ENCODE assay signal across 8 mouse cellular contexts in genomic region chr13:23519416-23519815, GRCm38 (mm10). TPM values are rescaled to one million over a fixed set of nuclear protein-coding genes. Genes with fewer than 3 reads are reported as not detected.
DNase-seq lines count a peak whose midpoint lies in the region; ATAC-seq and TF ChIP-seq lines count a peak whose summit lies in the region.

No protein-coding gene starts in this region.

- peak overlapping the region; percentile 78 for H3K4me2 ChIP-seq in hindbrain, embryonic 16.5 days (ENCODE audit: low read length)

- intact Hi-C loops in gastrocnemius, adult 2 months (cut with DNase I) = loop anchor here (2.0 to 10.0 kb wide), 3 partner anchors 83 to 1575 kb away; partner anchors contain the start of gene Zfp184

- under 1% methylated on average over 10 of the region's 10 CpGs for WGBS in hindbrain, embryonic 16.5 days

- H3K4me3 ChIP-seq in gastrocnemius, adult 2 months = peak overlapping the region; percentile 78
- H3K4me3 ChIP-seq in hindbrain, embryonic 16.5 days (ENCODE audit: low read length) = peak overlapping the region; percentile 45

- H3K9me3 ChIP-seq in hindbrain, embryonic 16.5 days (ENCODE audit: control insufficient read depth, low read length) = no peaks in the 10 kb centered on the region

- H3K4me1 ChIP-seq in hindbrain, embryonic 16.5 days (ENCODE audit: control insufficient read depth, insufficient read depth, low read depth, low read length) = peaks cover 2% of the 10 kb centered on the region; the same call in 1 of the 2 replicates

- peak; percentile 13; the same call in 1 of the 2 replicates for ATAC-seq in common myeloid progenitor, adult 5-6 weeks (replicated peaks; ENCODE audit: low read depth, poor library complexity, severe bottlenecking)
- ATAC-seq in hindbrain, embryonic 16.5 days = peak; percentile 41

- H3K27ac ChIP-seq in gastrocnemius, adult 2 months = peak overlapping the region; percentile 50
- H3K27ac ChIP-seq in hindbrain, embryonic 16.5 days (ENCODE audit: low read depth, low read length) = no peak overlapping the region

- H3K9ac ChIP-seq in hindbrain, embryonic 16.5 days (ENCODE audit: low read depth, low read length) = no peak overlapping the region

- no peaks in the 10 kb centered on the region for H3K27me3 ChIP-seq in hindbrain, embryonic 16.5 days (replicated peaks; ENCODE audit: control insufficient read depth, insufficient read depth, low read length)

- TF ChIP-seq CTCF in gastrocnemius, adult 2 months (IDR thresholded peaks at IDR 0.05) = no peak

- DNase-seq in T-cell, adult 2 months (ENCODE audit: low spot score) = peak; percentile 78
- DNase-seq in gastrocnemius, adult 2 months = peak; percentile 71
- DNase-seq in layer of hippocampus, postnatal 36 days = peak; percentile 72 to 77
- peak; percentile 84 for DNase-seq in lung, postnatal 14 days
- DNase-seq in right cerebral cortex, adult 18-20 months = peak; percentile 81
- DNase-seq in urinary bladder, postnatal 25 days (ENCODE audit: low spot score) = peak; percentile 56

- H3K36me3 ChIP-seq in hindbrain, embryonic 16.5 days (ENCODE audit: control insufficient read depth, insufficient read depth, low read length) = no peaks in the 10 kb centered on the region

RNA-seq across cellular contexts. Expression of gene Hist1h4h, which starts 11.4 kb away (rescaled TPM):
- 1,499 and 1,774 TPM in 2 replicates for total RNA-seq in common myeloid progenitor, adult 5-6 weeks (2017)
- total RNA-seq in gastrocnemius, adult 2 months (2021) = 100 to 1,000 TPM; 131 to 139 TPM
- polyA plus RNA-seq in hindbrain, embryonic 16.5 days (2015; fragmentation: Nextera tagmentation; extraction: Ambion mirVana) = 2.6 and 2.7 TPM in 2 replicates
- 100 to 1,000 TPM; 363 to 377 TPM for total RNA-seq in layer of hippocampus, postnatal 36 days (2021)

RNA-seq across cellular contexts. Expression of gene Hist1h2af, which starts 14.3 kb away (rescaled TPM):
- total RNA-seq in common myeloid progenitor, adult 5-6 weeks (2017) = 1,142 and 1,285 TPM in 2 replicates
- 1 to 10 TPM in 1 of 2 experiments, not detected in 1; 2.0 TPM for total RNA-seq in gastrocnemius, adult 2 months (2021)
- polyA plus RNA-seq in hindbrain, embryonic 16.5 days (2015; fragmentation: Nextera tagmentation; extraction: Ambion mirVana) = not detected in 2 replicates
- total RNA-seq in layer of hippocampus, postnatal 36 days (2021) = 10 to 100 TPM; 12.2 to 14.4 TPM

RNA-seq across cellular contexts. Expression of gene Hist1h3g, which starts 15.8 kb away (rescaled TPM):
- total RNA-seq in common myeloid progenitor, adult 5-6 weeks (2017) = 199 and 205 TPM in 2 replicates
- not detected for total RNA-seq in gastrocnemius, adult 2 months (2021)
- 0.66 TPM in 1 of 2 replicates, not detected in the other for polyA plus RNA-seq in hindbrain, embryonic 16.5 days (2015; fragmentation: Nextera tagmentation; extraction: Ambion mirVana)
- total RNA-seq in layer of hippocampus, postnatal 36 days (2021) = 1 to 10 TPM; 3.9 to 4.9 TPM

RNA-seq across cellular contexts. Expression of gene Hist1h2bh, which starts 23.8 kb away (rescaled TPM):
- 91.4 and 108 TPM in 2 replicates for total RNA-seq in common myeloid progenitor, adult 5-6 weeks (2017)
- total RNA-seq in gastrocnemius, adult 2 months (2021) = 1 to 10 TPM in 1 of 2 experiments, under 1 TPM in 1; 0.94 to 1.0 TPM
- polyA plus RNA-seq in hindbrain, embryonic 16.5 days (2015; fragmentation: Nextera tagmentation; extraction: Ambion mirVana) = 0.16 and 0.29 TPM in 2 replicates
- total RNA-seq in layer of hippocampus, postnatal 36 days (2021) = 1 to 10 TPM; 1.1 to 1.2 TPM

RNA-seq across cellular contexts. Expression of gene Hist1h3f, which starts 24.4 kb away (rescaled TPM):
- total RNA-seq in common myeloid progenitor, adult 5-6 weeks (2017) = 186 and 196 TPM in 2 replicates
- 1 to 10 TPM; 2.9 to 4.0 TPM for total RNA-seq in gastrocnemius, adult 2 months (2021)
- polyA plus RNA-seq in hindbrain, embryonic 16.5 days (2015; fragmentation: Nextera tagmentation; extraction: Ambion mirVana) = not detected in 2 replicates
- 10 to 100 TPM; 16.2 to 17.4 TPM for total RNA-seq in layer of hippocampus, postnatal 36 days (2021)

Comparison
In these comparisons a context has a peak if more than half of its experiments do, and no peak if none do; other contexts are left out.
1. RNA of gene Hist1h2af, which starts 14.3 kb away (total RNA-seq): 1,142 to 1,285 TPM in common myeloid progenitor, adult 5-6 weeks; 12.2 to 14.4 TPM in layer of hippocampus, postnatal 36 days and 2.0 TPM in gastrocnemius, adult 2 months; every median in the first group is over 10 times any median in the second.
2. RNA of gene Hist1h3g, which starts 15.8 kb away (total RNA-seq): 199 to 205 TPM in common myeloid progenitor, adult 5-6 weeks; 3.9 to 4.9 TPM in layer of hippocampus, postnatal 36 days and not detected in gastrocnemius, adult 2 months; every median in the first group is over 10 times any median in the second.
3. Peak in every context shown above with its lines, with median percentiles within 50 percentile points of each other: DNase-seq.